Mouse (Mus musculus) forebrain, embryonic 15.5 days (tissue): ENCODE results near the gene Psme4. TPM values are rescaled to one million over a fixed set of nuclear protein-coding genes. Genes with fewer than 3 reads are reported as not detected.

Source experiments
- ATAC-seq: fragments of 200-750 bp; cut with Nextera tagmentation; replicated peaks from 2 replicates; pipeline ENCODE4 v1.8.0; 2017; ENCODE audit warnings: mild to moderate bottlenecking, moderate TSS enrichment, moderate library complexity
- H3K27ac ChIP-seq: fragments of 300-500 bp; sonication (generic); replicated peaks from 2 replicates; pipeline ENCODE4 v1.5.1; 2015; ENCODE audit warnings: mild to moderate bottlenecking, inconsistent platforms
- H3K27me3 ChIP-seq: fragments of 300-500 bp; sonication (generic); 2 replicates; pipeline ENCODE4 v1.6.1; 2015; ENCODE audit warnings: inconsistent platforms
- H3K36me3 ChIP-seq: fragments of 300-500 bp; sonication (generic); 2 replicates; pipeline ENCODE4 v1.6.1; 2015; ENCODE audit warnings: mild to moderate bottlenecking, inconsistent platforms
- H3K4me1 ChIP-seq: fragments of 300-500 bp; sonication (generic); 2 replicates; pipeline ENCODE4 v1.6.1; 2015; ENCODE audit warnings: inconsistent platforms
- H3K4me2 ChIP-seq: fragments of 300-500 bp; sonication (generic); replicated peaks from 2 replicates; pipeline ENCODE4 v1.6.1; 2015; ENCODE audit warnings: mild to moderate bottlenecking, inconsistent platforms
- H3K4me3 ChIP-seq: fragments of 300-500 bp; sonication (generic); 2 replicates; pipeline ENCODE4 v1.5.1; 2015; ENCODE audit warnings: mild to moderate bottlenecking, inconsistent platforms
- H3K9ac ChIP-seq: fragments of 300-500 bp; sonication (generic); replicated peaks from 2 replicates; pipeline ENCODE4 v1.6.1; 2015; ENCODE audit warnings: mild to moderate bottlenecking, inconsistent platforms
- H3K9me3 ChIP-seq: fragments of 300-500 bp; sonication (generic); 2 replicates; pipeline ENCODE4 v1.6.1; 2016; ENCODE audit warnings: inconsistent platforms
- WGBS: fragments of 180-500 bp; shearing (Covaris S2); methylation state at CpG from one replicate; pipeline ENCODE4 v1.1.7; 2015; ENCODE audit warnings: mixed read lengths; 5-methylcytosine and 5-hydroxymethylcytosine counted together
- polyA plus RNA-seq: library from polyadenylated mRNA; unstranded; fragments of >200 nt; fragmentation: Nextera tagmentation; extraction: Ambion mirVana; gene quantifications from 2 replicates; pipeline ENCODE4 v1.2.1, GENCODE M21; 2015

Psme4 gene
- polyA plus RNA-seq, 1 experiment from 2014 or later: 20.4 TPM

DNA sequence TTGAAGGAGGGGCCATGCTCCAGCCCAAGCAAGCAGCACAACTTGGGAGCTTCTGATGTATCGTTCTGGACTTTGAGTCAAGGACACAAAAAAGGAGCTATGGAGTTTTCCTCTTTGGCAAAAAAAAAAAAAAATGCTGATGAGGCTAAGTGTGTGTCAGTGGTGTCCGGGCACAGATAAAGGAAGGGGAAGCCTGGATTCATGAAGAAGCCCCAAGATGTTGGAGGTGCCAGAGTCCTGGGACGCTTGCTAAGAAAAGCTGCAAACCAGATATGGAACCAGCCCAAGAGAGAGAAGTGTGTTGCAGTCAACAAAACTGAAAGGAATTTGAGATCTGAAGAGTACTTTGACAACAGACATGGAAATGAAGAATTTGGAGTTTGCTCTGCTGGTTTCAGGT lies 140.8 kb downstream of the Psme4 start:
- Histone ChIP-seq H3K4me2 (no peak overlapping the region), H3K36me3 (no peaks in the 10 kb centered on the region; the same call in 1 of the 2 replicates), H3K4me3 (no peak overlapping the region), H3K9me3 (no peaks in the 10 kb centered on the region), H3K4me1 (no peaks in the 10 kb centered on the region), H3K27me3 (no peaks in the 10 kb centered on the region), H3K9ac (no peak overlapping the region), H3K27ac (no peak overlapping the region)
- WGBS: 96% methylated on average over 3 of the region's 3 CpGs
- no peak for ATAC-seq

DNA sequence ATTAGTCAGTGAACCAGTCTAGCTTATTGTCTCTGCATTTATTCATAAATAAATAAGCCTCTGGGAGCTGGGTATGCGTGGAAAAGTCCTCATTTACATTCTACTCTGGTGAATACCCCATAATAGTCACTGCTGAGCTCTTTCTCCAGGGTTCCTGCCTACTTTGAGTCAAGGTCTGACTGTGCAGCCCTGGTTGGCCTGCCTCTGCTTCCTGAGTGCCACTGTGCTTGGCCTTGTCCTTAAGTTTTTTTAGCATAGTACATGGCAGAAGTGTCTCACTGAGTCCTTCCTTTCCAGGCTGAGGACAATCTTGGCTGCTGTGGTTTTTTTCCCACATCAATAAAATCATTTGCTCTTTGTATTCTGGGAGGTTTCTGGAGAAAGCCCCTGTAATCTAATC lies 149.1 kb downstream of the Psme4 start:
- 0 out of 2 replicates have a peak, but pooled peaks cover 2% of the 10 kb centered on the region for H3K36me3 ChIP-seq
- H3K4me2 ChIP-seq: no peak overlapping the region
- no peak for ATAC-seq
- H3K4me3 ChIP-seq: no peak overlapping the region
- H3K27ac ChIP-seq: no peak overlapping the region
- WGBS: 35% methylated on average over 1 of the region's 1 CpGs
- no peak overlapping the region for H3K9ac ChIP-seq
- H3K27me3 ChIP-seq: no peaks in the 10 kb centered on the region
- H3K9me3 ChIP-seq: no peaks in the 10 kb centered on the region
- H3K4me1 ChIP-seq: no peaks in the 10 kb centered on the region

GRCm38 (mm10) chr11:30923283-30923682 lies 151.8 kb downstream of the Psme4 start:
- Histone ChIP-seq H3K9me3 (no peaks in the 10 kb centered on the region), H3K27ac (no peak overlapping the region), H3K4me3 (no peak overlapping the region), H3K27me3 (no peaks in the 10 kb centered on the region), H3K4me1 (no peaks in the 10 kb centered on the region), H3K36me3 (peaks cover 11% of the 10 kb centered on the region; the same call in 1 of the 2 replicates), H3K4me2 (no peak overlapping the region), H3K9ac (no peak overlapping the region)
- WGBS: 98% methylated on average over 3 of the region's 3 CpGs
- no peak for ATAC-seq

DNA sequence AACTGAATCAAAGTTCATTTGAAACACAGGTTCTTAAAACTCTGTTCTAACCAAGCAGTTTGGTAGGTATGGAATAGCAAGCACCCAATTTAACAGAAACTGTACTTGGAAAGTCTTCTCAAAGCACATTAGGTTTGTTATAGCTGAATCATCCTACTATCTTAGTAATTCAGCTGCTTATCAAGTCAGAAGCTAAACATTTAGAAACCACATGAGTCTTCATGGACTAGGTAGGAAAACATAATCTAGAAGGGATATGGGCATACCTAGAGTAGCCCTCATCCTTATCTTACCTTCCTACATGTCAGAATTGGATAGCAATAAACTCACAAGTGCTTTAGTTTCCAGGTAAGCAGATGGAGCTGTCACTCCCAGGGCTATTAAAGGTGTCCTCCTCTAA lies 156.6 kb downstream of the Psme4 start:
- peaks cover 29% of the 10 kb centered on the region for H3K36me3 ChIP-seq
- no peak for ATAC-seq
- no peaks in the 10 kb centered on the region for H3K9me3 ChIP-seq
- H3K4me3 ChIP-seq: no peak overlapping the region
- no peaks in the 10 kb centered on the region for H3K4me1 ChIP-seq
- no peak overlapping the region for H3K27ac ChIP-seq
- no peak overlapping the region for H3K9ac ChIP-seq
- no peak overlapping the region for H3K4me2 ChIP-seq
- no peaks in the 10 kb centered on the region for H3K27me3 ChIP-seq

GRCm38 (mm10) chr11:30928498-30928897 lies 157.0 kb downstream of the Psme4 start:
- Histone ChIP-seq H3K9me3 (no peaks in the 10 kb centered on the region), H3K27me3 (no peaks in the 10 kb centered on the region), H3K36me3 (peaks cover 29% of the 10 kb centered on the region), H3K4me3 (no peak overlapping the region), H3K4me1 (no peaks in the 10 kb centered on the region), H3K27ac (no peak overlapping the region), H3K4me2 (no peak overlapping the region), H3K9ac (no peak overlapping the region)
- 100% methylated on average over 1 of the region's 1 CpGs for WGBS
- no peak for ATAC-seq

Other genes with a start within 250 kb of the Psme4 start
- 9.1 and 10.0 TPM in 2 replicates for gene Acyp2, start 122.1 kb upstream of the Psme4 start, polyA plus RNA-seq
- 3.2 and 4.2 TPM in 2 replicates for gene Gpr75, start 113.6 kb downstream of the Psme4 start, polyA plus RNA-seq
- 35.9 and 41.2 TPM in 2 replicates for gene Asb3, start 113.7 kb downstream of the Psme4 start, polyA plus RNA-seq
- 9.3 and 11.0 TPM in 2 replicates for gene Erlec1, start 182.6 kb downstream of the Psme4 start, polyA plus RNA-seq
- 24.3 and 27.8 TPM in 2 replicates for gene Chac2, start 214.6 kb downstream of the Psme4 start, polyA plus RNA-seq